Mouse (Mus musculus): ENCODE results near the gene Adarb1. TPM values are rescaled to one million over a fixed set of nuclear protein-coding genes. Genes with fewer than 3 reads are reported as not detected.
"Not testable (repeated sequence)": the region's sequence is repeated elsewhere in the genome, so short reads cannot be mapped to it uniquely, and the experiment has no call there.

The Adarb1 gene
- polyA plus RNA-seq, 1 experiment from 2014 or later: 6.3 TPM

GRCm38 (mm10) chr10:77290624-77291366 lies 127.3 kb downstream of the Adarb1 start:
- Histone ChIP-seq H3K9ac (ENCODE audit: low read depth, low read length) (no peak overlapping the region), H3K27me3 (ENCODE audit: control insufficient read depth, insufficient read depth, low read length) (no peaks in the 10 kb centered on the region), H3K27ac (ENCODE audit: low read depth, low read length) (no peak overlapping the region), H3K4me3 (ENCODE audit: low read depth, low read length) (no peak overlapping the region), H3K4me2 (replicated peaks; ENCODE audit: low read depth, low read length) (no peak overlapping the region), H3K4me1 (replicated peaks; ENCODE audit: control insufficient read depth, insufficient read depth, low read length) (no peaks in the 10 kb centered on the region), H3K36me3 (ENCODE audit: control insufficient read depth, insufficient read depth, low read length) (no peaks in the 10 kb centered on the region), H3K9me3 (ENCODE audit: control insufficient read depth, low read length) (no peaks in the 10 kb centered on the region)
- 80% methylated on average over 17 of the region's 17 CpGs for WGBS
- DNase-seq (ENCODE audit: low spot score) (no peak), ATAC-seq (ENCODE audit: low FRiP score) (no peak)

- ATAC-seq (ENCODE audit: low FRiP score) (no peak), DNase-seq (ENCODE audit: low spot score) (no peak)
- Histone ChIP-seq H3K36me3 (ENCODE audit: control insufficient read depth, insufficient read depth, low read length) (no peaks in the 10 kb centered on the region), H3K4me3 (ENCODE audit: low read depth, low read length) (no peak overlapping the region), H3K9me3 (ENCODE audit: control insufficient read depth, low read length) (no peaks in the 10 kb centered on the region), H3K9ac (ENCODE audit: low read depth, low read length) (no peak overlapping the region), H3K27ac (ENCODE audit: low read depth, low read length) (no peak overlapping the region), H3K4me1 (replicated peaks; ENCODE audit: control insufficient read depth, insufficient read depth, low read length) (no peaks in the 10 kb centered on the region), H3K27me3 (ENCODE audit: control insufficient read depth, insufficient read depth, low read length) (no peaks in the 10 kb centered on the region), H3K4me2 (replicated peaks; ENCODE audit: low read depth, low read length) (no peak overlapping the region)
- WGBS: 92% methylated on average over 8 of the region's 8 CpGs
Observed at GRCm38 (mm10) chr10:77289559-77289958, 128.5 kb downstream of the Adarb1 start.

- no peaks in the 10 kb centered on the region for H3K4me1 ChIP-seq (replicated peaks; ENCODE audit: control insufficient read depth, insufficient read depth, low read length)
- DNase-seq (ENCODE audit: low spot score) (no peak), ATAC-seq (ENCODE audit: low FRiP score) (no peak)
- H3K4me3 ChIP-seq (ENCODE audit: low read depth, low read length): no peak overlapping the region
- WGBS: 84% methylated on average over 5 of the region's 5 CpGs
- H3K36me3 ChIP-seq (ENCODE audit: control insufficient read depth, insufficient read depth, low read length): no peaks in the 10 kb centered on the region
- no peak overlapping the region for H3K4me2 ChIP-seq (replicated peaks; ENCODE audit: low read depth, low read length)
- no peak overlapping the region for H3K9ac ChIP-seq (ENCODE audit: low read depth, low read length)
- H3K27me3 ChIP-seq (ENCODE audit: control insufficient read depth, insufficient read depth, low read length): no peaks in the 10 kb centered on the region
- H3K9me3 ChIP-seq (ENCODE audit: control insufficient read depth, low read length): no peaks in the 10 kb centered on the region
- no peak overlapping the region for H3K27ac ChIP-seq (ENCODE audit: low read depth, low read length)
Observed at GRCm38 (mm10) chr10:77288639-77289195, 129.4 kb downstream of the Adarb1 start.

DNA sequence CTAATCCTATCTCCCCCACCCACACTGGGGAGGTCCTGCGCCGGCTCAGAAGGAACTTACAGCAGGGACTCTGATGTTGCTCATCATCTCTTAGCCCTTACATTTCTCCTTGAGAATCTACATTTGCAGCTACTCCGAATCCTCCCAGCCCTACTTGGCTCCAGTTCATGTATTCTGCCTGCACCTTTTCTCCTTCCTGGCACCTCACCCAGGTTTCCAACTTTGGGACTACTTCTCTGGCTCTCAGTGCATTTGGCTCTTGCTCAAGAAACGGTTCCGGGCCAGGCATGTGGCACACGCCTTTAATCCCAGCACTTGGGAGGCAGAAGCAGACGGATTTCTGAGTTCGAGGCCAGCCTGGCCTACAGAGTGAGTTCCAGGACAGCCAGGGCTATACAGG lies 130.4 kb downstream of the Adarb1 start:
- no peak for DNase-seq (ENCODE audit: low spot score)
- no peak overlapping the region for H3K4me3 ChIP-seq (ENCODE audit: low read depth, low read length)
- ATAC-seq (ENCODE audit: low FRiP score): no peak
- H3K36me3 ChIP-seq (ENCODE audit: control insufficient read depth, insufficient read depth, low read length): no peaks in the 10 kb centered on the region
- H3K9ac ChIP-seq (ENCODE audit: low read depth, low read length): no peak overlapping the region
- H3K9me3 ChIP-seq (ENCODE audit: control insufficient read depth, low read length): no peaks in the 10 kb centered on the region
- WGBS: 92% methylated on average over 8 of the region's 8 CpGs
- no peak overlapping the region for H3K4me2 ChIP-seq (replicated peaks; ENCODE audit: low read depth, low read length)
- H3K27ac ChIP-seq (ENCODE audit: low read depth, low read length): no peak overlapping the region
- no peaks in the 10 kb centered on the region for H3K4me1 ChIP-seq (replicated peaks; ENCODE audit: control insufficient read depth, insufficient read depth, low read length)
- H3K27me3 ChIP-seq (ENCODE audit: control insufficient read depth, insufficient read depth, low read length): no peaks in the 10 kb centered on the region

DNA sequence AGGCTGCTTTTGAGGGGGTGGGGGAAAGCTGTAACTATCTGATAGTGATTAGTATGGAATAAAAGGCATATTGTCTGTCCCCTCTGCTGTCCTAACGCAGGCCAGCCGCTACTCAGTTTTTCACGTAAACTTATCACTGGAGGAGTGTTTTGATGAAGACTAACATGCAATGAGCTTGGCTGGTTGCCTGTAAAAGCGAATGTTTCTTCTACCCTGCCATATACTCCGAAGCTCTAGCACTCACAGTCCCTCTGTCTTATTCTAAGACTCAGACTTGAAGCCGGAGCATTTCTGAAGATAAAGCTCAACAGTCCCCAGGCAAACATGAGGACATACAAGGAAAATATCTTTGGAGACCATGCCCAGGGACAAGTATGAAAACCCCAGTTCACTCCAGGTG lies 133.2 kb downstream of the Adarb1 start:
- Histone ChIP-seq H3K36me3 (ENCODE audit: control insufficient read depth, insufficient read depth, low read length) (no peaks in the 10 kb centered on the region), H3K9me3 (ENCODE audit: control insufficient read depth, low read length) (no peaks in the 10 kb centered on the region), H3K4me1 (replicated peaks; ENCODE audit: control insufficient read depth, insufficient read depth, low read length) (no peaks in the 10 kb centered on the region), H3K27ac (ENCODE audit: low read depth, low read length) (no peak overlapping the region), H3K9ac (ENCODE audit: low read depth, low read length) (no peak overlapping the region), H3K4me3 (ENCODE audit: low read depth, low read length) (no peak overlapping the region), H3K4me2 (replicated peaks; ENCODE audit: low read depth, low read length) (no peak overlapping the region), H3K27me3 (ENCODE audit: control insufficient read depth, insufficient read depth, low read length) (no peaks in the 10 kb centered on the region)
- DNase-seq (ENCODE audit: low spot score): no peak
- WGBS: 82% methylated on average over 6 of the region's 6 CpGs
- ATAC-seq (ENCODE audit: low FRiP score): no peak

DNA sequence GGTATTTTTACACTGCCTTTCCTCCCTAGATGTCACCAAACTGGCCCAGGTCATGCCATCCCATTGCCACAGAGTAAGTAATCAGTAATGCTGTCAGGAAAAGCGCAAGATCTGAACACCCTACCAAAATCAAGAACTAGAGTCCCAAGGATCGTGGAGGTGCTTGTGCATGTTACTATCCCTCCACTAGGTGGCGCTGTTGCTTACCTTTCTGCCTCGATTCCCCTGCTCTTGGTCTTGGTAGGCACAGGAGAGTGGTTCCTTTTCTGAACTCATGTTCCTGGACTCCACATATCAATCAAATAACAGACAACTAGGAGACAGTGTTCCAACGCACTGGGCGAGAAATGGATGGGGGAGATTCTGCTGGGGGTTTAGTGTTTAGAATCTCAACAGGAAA lies 135.2 kb downstream of the Adarb1 start:
- H3K27me3 ChIP-seq (ENCODE audit: control insufficient read depth, insufficient read depth, low read length): no peaks in the 10 kb centered on the region
- H3K4me1 ChIP-seq (replicated peaks; ENCODE audit: control insufficient read depth, insufficient read depth, low read length): no peaks in the 10 kb centered on the region
- H3K9me3 ChIP-seq (ENCODE audit: control insufficient read depth, low read length): no peaks in the 10 kb centered on the region
- H3K4me3 ChIP-seq (ENCODE audit: low read depth, low read length): no peak overlapping the region
- no peak overlapping the region for H3K9ac ChIP-seq (ENCODE audit: low read depth, low read length)
- DNase-seq (ENCODE audit: low spot score) (peak; percentile 88), ATAC-seq (ENCODE audit: low FRiP score) (no peak)
- H3K4me2 ChIP-seq (replicated peaks; ENCODE audit: low read depth, low read length): no peak overlapping the region
- no peaks in the 10 kb centered on the region for H3K36me3 ChIP-seq (ENCODE audit: control insufficient read depth, insufficient read depth, low read length)
- 21% methylated on average over 6 of the region's 6 CpGs for WGBS
- H3K27ac ChIP-seq (ENCODE audit: low read depth, low read length): no peak overlapping the region

- DNase-seq (ENCODE audit: low spot score); H3K4me2 ChIP-seq (replicated peaks; ENCODE audit: low read depth, low read length); H3K27ac ChIP-seq (ENCODE audit: low read depth, low read length); H3K4me3 ChIP-seq (ENCODE audit: low read depth, low read length); H3K36me3 ChIP-seq (ENCODE audit: control insufficient read depth, insufficient read depth, low read length); H3K4me1 ChIP-seq (replicated peaks; ENCODE audit: control insufficient read depth, insufficient read depth, low read length); ATAC-seq (ENCODE audit: low FRiP score); H3K9ac ChIP-seq (ENCODE audit: low read depth, low read length); H3K27me3 ChIP-seq (ENCODE audit: control insufficient read depth, insufficient read depth, low read length); H3K9me3 ChIP-seq (ENCODE audit: control insufficient read depth, low read length): not testable (repeated sequence)
- WGBS: 61% methylated on average over 1 of the region's 1 CpGs
Observed at GRCm38 (mm10) chr10:77282085-77282484, 136.0 kb downstream of the Adarb1 start.

DNA sequence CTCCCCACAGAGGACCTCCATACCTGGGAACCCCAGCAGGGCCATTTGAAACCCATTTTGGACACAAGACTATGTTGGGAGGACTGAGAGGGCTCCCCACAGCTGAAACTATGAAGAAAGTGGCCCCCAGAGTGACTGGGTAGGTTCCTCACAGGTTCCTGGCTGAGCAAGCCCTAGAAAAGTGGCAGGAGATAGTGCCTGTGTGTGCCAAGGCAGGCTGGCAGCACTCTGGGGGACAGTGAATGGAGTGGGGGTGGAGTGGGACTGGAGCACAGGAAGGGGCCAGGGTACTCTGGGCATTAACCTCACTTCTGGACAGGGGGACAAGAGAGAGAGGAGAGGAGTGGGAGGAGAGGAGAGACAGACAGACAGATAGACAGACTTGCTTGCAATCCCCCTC lies 144.3 kb downstream of the Adarb1 start:
- DNase-seq (ENCODE audit: low spot score) (no peak), ATAC-seq (ENCODE audit: low FRiP score) (no peak)
- no peaks in the 10 kb centered on the region for H3K9me3 ChIP-seq (ENCODE audit: control insufficient read depth, low read length)
- peaks cover 6% of the 10 kb centered on the region; the same call in 1 of the 2 replicates for H3K36me3 ChIP-seq (ENCODE audit: control insufficient read depth, insufficient read depth, low read length)
- H3K4me3 ChIP-seq (ENCODE audit: low read depth, low read length): no peak overlapping the region
- no peak overlapping the region for H3K4me2 ChIP-seq (replicated peaks; ENCODE audit: low read depth, low read length)
- no peaks in the 10 kb centered on the region for H3K27me3 ChIP-seq (ENCODE audit: control insufficient read depth, insufficient read depth, low read length)
- no peak overlapping the region for H3K27ac ChIP-seq (ENCODE audit: low read depth, low read length)
- H3K4me1 ChIP-seq (replicated peaks; ENCODE audit: control insufficient read depth, insufficient read depth, low read length): no peaks in the 10 kb centered on the region
- no peak overlapping the region for H3K9ac ChIP-seq (ENCODE audit: low read depth, low read length)

All from hindbrain, embryonic 11.5 days (tissue).